Mouse (Mus musculus): Measurements from ENCODE around the gene Cirbp.

DNA sequence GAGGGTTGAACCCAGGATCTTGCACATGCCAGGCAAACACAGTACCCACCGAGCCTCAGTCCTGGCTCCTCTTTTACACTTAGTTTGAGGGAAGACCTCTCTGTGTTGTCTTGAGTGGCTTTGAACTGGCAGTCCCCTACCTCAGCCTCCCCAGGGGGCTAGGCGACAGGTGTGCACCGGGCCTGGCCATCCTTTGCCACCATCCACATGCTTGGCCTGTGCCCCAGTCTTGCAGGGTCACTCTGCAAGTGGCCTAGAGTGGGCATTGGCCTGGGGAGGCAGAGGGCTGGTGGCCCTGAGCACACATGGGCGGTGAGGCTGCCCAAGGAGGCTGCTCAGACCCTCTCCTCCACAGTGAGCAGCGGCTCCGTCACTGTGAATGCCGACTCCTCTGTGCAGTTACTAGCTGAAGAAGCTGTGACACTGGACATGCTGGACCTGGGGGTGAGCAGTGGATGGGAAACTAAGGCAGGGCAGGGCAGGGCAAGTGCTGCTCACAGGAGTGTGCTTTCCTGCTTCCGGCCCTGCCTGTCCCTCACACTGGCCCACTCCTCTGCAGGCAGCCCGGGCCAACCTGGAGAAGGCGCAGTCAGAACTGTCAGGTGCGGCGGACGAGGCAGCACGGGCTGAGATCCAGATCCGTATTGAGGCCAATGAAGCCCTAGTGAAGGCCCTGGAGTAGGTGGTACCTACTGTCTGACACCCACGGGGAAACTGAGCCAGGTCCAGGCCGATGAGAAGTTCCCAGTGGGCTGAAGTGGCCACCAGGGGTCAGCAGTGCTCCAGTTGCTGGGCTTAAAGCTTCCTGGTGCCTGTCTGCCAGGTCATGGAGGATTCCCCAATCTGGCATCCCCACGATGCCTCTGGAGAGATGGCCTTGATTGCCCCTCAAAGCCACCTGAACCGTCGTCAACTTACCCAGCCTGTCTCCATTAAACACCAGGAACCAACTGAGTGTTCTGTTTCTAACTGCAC, 20.6 kb upstream of the Cirbp start:
- TF ChIP-seq CTCF (IDR thresholded peaks at IDR 0.05; ENCODE audit: low read depth): peak; percentile 96
- no peak for TF ChIP-seq EP300 (IDR thresholded peaks at IDR 0.05; ENCODE audit: low read depth)

All from liver, embryonic 14.5 days (tissue).